Mouse (Mus musculus): ENCODE measurements at regions not wholly inside any gene's neighbourhood (a gene's known extent, or its start where the extent isn't known, plus 50 kb on each side); places are given as distances from the start of the nearest gene placed in this dataset.

- no peak for DNase-seq (ENCODE audit: low spot score)
These were observed 104.9 kb upstream of the Oxgr1 start for GRCm38 (mm10) chr14:120146908-120147770.

DNA sequence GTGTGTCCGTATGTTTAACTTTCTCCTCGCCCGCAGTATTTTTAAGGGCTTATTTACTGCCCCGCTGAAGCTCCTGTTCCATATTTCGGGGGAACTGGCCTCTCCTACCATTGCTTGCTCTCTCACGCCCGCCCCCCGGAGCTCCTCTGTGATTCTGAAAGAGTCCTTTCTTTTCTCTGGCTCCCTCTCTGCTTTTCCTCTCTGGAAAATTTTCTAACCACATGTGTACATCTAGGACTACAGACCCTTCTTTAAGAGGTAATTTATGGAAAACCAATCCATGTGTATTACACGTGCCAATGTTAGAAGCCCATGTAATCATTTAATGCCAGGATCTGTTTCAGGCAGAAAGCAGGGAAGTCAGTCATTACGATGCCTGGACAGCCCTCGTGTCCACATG is 106.6 kb upstream of the Oxgr1 start:
- no peak for DNase-seq (ENCODE audit: low spot score)

DNA sequence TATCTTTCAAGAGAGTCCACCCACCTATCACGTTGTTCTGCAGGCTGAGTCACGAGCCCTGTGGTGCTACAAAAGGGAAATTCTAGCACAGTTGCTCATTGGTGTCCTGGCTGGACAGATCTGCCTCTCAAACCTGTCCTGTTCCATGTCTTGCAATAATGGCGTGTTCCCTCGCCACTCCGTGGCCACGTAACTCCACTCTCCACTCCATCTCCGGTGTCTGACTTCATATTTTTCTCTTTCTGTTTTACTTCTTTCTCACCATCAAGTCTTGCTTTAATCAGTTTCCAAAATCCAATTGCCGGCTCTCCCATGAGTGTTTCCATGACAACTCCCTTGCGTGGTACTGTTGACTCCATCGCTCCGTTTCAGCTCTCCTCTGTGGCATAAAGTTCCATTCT is 107.1 kb upstream of the Oxgr1 start:
- no peak for DNase-seq (ENCODE audit: low spot score)

DNA sequence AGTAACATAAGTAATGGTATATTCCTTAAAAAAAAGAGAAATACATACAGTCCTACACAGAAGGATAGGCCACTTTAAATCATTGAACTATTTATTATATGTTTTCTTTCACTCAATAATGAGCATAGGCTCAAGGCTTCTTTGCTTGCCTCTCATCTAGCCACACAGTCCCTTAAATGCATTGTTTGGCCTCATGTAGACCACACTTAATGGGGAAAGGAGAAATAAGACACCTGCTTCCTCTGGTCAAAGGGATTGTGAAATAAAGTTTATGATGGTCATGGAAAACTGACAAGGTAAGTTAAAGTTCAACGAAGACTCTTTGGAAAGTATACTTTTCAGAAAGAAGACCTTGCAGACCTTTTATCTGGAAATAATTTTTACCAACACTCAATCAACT is 108.4 kb upstream of the Oxgr1 start:
- DNase-seq (ENCODE audit: low spot score), result no peak

DNA sequence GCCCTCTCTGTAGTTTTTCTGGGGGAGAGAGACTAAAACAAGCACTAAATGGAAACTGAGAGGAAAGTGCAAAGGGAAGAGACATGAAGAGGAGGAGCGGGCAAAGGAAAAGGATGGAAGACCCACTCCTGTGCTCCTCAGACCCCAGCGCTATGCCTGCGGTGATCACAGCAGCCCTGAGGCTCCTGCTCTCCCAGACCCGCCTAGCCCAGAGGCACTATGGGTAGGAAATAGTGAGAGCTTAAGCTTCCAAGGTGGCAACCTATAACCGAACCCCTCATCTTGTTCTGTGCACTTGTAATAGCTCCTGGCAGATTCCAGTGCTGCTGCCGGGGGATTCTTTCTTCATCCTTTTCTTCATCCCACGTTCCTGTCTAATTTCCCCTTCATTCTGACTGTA is 112.2 kb upstream of the Oxgr1 start:
- no peak for DNase-seq (ENCODE audit: low spot score)

DNA sequence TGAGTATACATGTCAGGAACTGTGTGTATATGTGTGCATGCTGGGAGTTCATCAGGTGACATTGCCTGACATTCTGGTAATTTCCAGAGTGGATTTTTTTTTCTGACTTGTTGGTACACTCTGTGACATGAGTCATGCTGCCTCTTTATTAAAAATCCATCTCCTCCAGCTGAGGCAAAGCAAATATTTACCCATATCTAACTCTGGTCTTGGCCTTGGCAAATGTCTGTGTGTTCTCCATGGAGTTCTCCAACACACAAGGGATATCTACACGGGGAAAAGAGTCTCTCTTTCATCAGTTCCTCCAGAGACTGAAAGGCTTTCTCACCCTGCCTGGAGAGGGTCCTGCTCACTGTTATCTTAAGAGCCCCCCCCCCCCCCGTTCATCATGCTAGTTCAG is 111.3 kb upstream of the Mbnl2 start:
- peak; percentile 35 for DNase-seq (ENCODE audit: low spot score)

GRCm38 (mm10) chr14:120165496-120166045 is 109.9 kb upstream of the Mbnl2 start:
- DNase-seq (ENCODE audit: low spot score), result no peak

DNA sequence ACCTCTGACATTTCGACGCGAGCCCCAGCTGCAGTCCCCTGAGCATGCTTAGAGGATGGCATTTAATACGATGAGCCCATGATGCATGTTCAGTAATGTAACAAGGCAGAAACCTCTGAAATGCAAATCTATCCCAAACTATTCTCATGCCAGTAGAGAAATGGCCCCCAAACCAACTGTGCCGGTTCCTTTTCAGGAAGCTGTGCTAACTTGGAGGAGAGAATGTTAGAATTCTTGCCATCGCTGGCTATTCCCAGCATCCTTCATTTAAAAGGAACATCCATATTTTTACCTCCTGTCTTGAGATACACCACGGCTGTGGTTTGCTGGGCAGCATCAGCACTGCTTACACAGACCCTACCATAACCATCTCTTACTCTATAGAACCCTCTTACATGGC is 104.7 kb upstream of the Mbnl2 start:
- no peak for DNase-seq (ENCODE audit: low spot score)

GRCm38 (mm10) chr14:120172058-120172457 is 103.4 kb upstream of the Mbnl2 start:
- no peak for DNase-seq (ENCODE audit: low spot score)

GRCm38 (mm10) chr14:120172844-120173243 is 102.6 kb upstream of the Mbnl2 start:
- no peak for DNase-seq (ENCODE audit: low spot score)

DNA sequence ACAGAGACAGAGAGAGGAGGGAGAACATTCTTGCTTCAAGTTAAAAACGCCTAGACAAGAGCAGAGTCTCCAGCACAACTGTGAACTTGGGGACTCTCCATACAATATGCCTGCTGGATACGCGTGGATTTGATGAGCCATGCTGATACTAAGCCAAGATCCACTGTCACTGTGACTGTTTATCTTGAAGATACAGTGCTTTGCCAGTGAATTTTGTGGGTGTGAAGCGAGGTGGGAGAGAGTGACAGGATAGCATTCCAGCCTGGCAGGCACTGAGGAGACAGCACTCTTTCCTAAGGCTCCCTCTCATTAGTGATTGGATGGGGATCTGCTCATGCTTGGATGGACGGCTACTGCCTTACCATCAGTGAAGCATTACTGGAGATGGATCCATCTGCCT is 100.9 kb upstream of the Mbnl2 start:
- no peak for DNase-seq (ENCODE audit: low spot score)

GRCm38 (mm10) chr14:120195218-120195617 is 80.3 kb upstream of the Mbnl2 start:
- DNase-seq (ENCODE audit: low spot score), result no peak

DNA sequence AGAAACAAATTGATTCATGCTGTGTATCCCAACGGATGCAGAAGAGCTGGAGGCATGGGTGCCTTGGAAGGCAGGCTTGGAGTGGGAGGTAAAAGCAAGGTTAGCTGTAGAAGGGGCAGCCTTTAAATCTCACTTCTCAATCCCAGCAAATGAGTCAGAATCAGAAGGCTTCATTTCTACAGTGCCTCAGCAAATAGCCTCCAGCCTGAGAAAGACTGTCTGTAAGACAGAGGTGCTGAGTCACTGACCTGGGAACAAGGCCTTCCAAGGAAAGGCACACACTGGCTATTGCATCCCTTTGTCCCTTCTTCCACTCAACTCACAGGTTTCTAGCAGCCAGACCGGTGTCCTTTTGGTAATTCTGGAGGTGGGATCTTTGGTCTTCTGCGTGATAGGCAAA is 63.7 kb upstream of the Mbnl2 start:
- DNase-seq (ENCODE audit: low spot score), result no peak

- no peak for DNase-seq (ENCODE audit: low spot score)
These were observed 62.8 kb upstream of the Mbnl2 start for GRCm38 (mm10) chr14:120212626-120213025.

DNA sequence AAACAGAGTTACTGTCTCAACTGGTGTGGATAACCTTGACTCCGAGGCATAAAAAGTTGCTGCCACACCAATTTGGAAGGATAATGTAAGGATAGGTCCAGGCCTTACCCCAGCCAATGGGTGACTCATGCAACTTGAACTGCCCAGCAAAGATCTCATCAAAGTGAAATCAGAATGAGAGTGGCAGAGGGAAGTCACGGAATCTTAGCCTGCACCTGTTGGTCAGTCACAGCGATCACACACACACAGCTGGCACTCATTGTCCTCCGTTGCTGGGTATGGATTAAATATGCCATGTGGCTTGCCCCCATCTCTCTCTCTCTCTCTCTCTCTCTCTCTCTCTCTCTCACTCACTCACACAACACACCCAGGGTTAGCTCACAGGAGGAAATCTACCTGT is 56.2 kb upstream of the Mbnl2 start:
- DNase-seq (ENCODE audit: low spot score), result no peak

GRCm38 (mm10) chr14:120223528-120224201 is 51.8 kb upstream of the Mbnl2 start:
- no peak for DNase-seq (ENCODE audit: low spot score)

DNA sequence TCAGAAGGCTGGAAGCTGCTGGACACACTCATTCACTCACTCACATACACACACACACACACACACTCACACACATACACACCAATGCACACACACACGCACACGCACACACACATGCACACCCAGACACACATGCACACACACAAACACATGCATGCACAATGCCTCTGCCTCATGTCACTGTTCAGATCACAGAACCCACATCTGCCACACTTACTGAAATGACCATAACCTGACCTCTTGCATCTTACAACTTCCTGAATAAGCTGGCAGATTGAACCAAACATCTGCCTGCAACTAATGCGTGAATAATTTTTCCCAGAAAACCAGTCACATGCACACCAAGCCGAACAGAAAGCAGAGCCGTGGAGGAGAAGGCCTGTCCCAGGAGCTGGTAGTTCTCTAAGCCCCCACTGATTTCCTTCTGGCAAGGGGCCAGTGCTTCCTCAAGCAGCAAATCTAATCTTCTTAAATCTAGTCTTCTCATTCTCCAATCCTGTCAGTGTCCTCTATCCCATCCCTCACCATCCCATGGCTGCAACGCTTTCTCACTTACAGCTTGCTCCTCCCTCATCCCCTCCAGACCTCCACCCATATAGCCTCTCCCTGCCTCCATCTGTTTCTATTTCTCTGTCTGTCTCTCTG is 51.1 kb upstream of the Mbnl2 start:
- no peak for DNase-seq (ENCODE audit: low spot score)

DNA sequence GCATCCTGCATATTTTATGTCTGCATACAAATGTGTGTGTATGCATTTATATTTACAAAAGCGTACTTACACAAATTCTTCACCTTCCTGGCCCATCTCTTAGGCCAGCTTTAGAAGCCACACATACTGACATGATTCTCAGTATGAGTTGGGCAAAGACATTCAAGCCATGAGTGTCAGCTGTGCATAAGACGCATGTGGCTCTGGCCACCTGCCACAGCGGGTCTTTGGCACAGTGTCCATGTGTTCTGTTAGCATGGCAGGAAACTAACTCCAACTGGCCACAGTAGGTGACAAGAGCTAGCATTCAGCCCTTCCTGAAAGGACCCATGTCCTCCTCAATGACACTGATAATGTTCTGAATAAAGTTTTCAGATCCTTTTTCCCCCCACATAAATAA is 49.8 kb upstream of the Mbnl2 start:
- DNase-seq (ENCODE audit: low spot score), result no peak

Measured in lung, postnatal 25 days (tissue).